In the genomic region with DNA sequence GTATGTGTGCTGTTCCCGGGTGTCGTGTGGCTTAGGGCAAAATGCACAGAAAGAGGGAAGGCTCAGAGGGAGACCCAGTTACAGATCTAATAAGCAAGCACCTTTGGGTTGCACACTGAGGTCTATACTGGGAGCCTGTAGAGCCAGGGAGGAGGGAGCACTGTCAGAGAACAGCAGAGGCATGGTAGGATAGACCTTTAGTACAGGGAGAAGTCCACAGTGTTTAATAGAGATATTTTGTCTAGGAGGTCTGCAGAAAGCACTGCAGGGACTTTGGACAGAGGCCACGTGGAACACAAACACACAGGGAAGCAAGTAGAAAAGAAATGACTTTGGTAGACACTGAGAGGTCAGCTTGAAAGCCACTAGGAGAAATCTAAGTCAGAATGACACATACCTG, we compare ENCODE assay signal across 9 mouse cellular contexts. TPM values are rescaled to one million over a fixed set of nuclear protein-coding genes. Genes with fewer than 3 reads are reported as not detected.
A peak's percentile ranks its signal among the peaks of the same experiment; 100 is the strongest.
DNase-seq lines count a peak whose midpoint lies in the region; ATAC-seq lines count a peak whose summit lies in the region.
"Had no signal": no experiment of that assay in that cellular context is flagged by ENCODE, and none has a peak within 500 bp of the region (broad histone marks: within the 10 kb centered on the region; RNA-seq: fewer than 3 reads in every experiment).

No protein-coding gene starts in this region.

- no peaks in the 10 kb centered on the region for H3K9me3 ChIP-seq in hindbrain, embryonic 12.5 days (replicated peaks)
- H3K9me3 ChIP-seq in neural tube, embryonic 12.5 days = no peaks in the 10 kb centered on the region

- ATAC-seq in hindbrain, embryonic 12.5 days (ENCODE audit: low FRiP score) = no peak
- ATAC-seq in neural tube, embryonic 12.5 days (ENCODE audit: low FRiP score, low read depth) = 0 out of 2 replicates have a peak, but pooled peaks have one; percentile 11
- no peak for ATAC-seq in frontal cortex, adult (ENCODE audit: low TSS enrichment)

- 27% methylated on average over 3 of the region's 3 CpGs for WGBS in hindbrain, embryonic 12.5 days
- 28% methylated on average over 3 of the region's 3 CpGs for WGBS in neural tube, embryonic 12.5 days

- no peaks in the 10 kb centered on the region for H3K27me3 ChIP-seq in hindbrain, embryonic 12.5 days
- H3K27me3 ChIP-seq in neural tube, embryonic 12.5 days (replicated peaks) = no peaks in the 10 kb centered on the region

- 0 out of 2 replicates have a peak overlapping the region, but pooled peaks have one; percentile 32 for H3K4me3 ChIP-seq in hindbrain, embryonic 12.5 days
- H3K4me3 ChIP-seq in neural tube, embryonic 12.5 days = no peak overlapping the region
- H3K4me3 ChIP-seq: erythroblast, embryonic 14.5 days had no signal

- peak overlapping the region; percentile 55 for H3K4me2 ChIP-seq in hindbrain, embryonic 12.5 days (replicated peaks)
- peak overlapping the region; percentile 56; the same call in 1 of the 2 replicates for H3K4me2 ChIP-seq in neural tube, embryonic 12.5 days (replicated peaks)

- H3K4me1 ChIP-seq in hindbrain, embryonic 12.5 days = peaks cover 15% of the 10 kb centered on the region
- peaks cover 11% of the 10 kb centered on the region for H3K4me1 ChIP-seq in neural tube, embryonic 12.5 days

- no peaks in the 10 kb centered on the region for H3K36me3 ChIP-seq in hindbrain, embryonic 12.5 days
- H3K36me3 ChIP-seq in neural tube, embryonic 12.5 days = no peaks in the 10 kb centered on the region

- H3K27ac ChIP-seq in hindbrain, embryonic 12.5 days = no peak overlapping the region
- no peak overlapping the region for H3K27ac ChIP-seq in neural tube, embryonic 12.5 days

- peak; percentile 56 for DNase-seq in kidney, adult 11 months
- no peak for DNase-seq in kidney, adult 18-20 months
- peak; percentile 56 to 73 for DNase-seq in kidney, postnatal 25 days
- no peak for DNase-seq in thymus, postnatal 14 days
- DNase-seq in spleen, adult 18-20 months = no peak

- H3K9ac ChIP-seq in hindbrain, embryonic 12.5 days = no peak overlapping the region
- H3K9ac ChIP-seq in neural tube, embryonic 12.5 days = no peak overlapping the region

RNA-seq across cellular contexts. Expression of gene Cdc42ep5, which starts 0.6 kb away (rescaled TPM):
- 24.2 and 25.7 TPM in 2 replicates for polyA plus RNA-seq in hindbrain, embryonic 12.5 days (2016; fragmentation: Nextera tagmentation; extraction: Ambion mirVana)
- 14.1 and 14.2 TPM in 2 replicates for polyA plus RNA-seq in neural tube, embryonic 12.5 days (2016; fragmentation: Nextera tagmentation; extraction: Ambion mirVana)

RNA-seq across cellular contexts. Expression of gene Leng9, which starts 15.1 kb away (rescaled TPM):
- 3.6 and 4.3 TPM in 2 replicates for polyA plus RNA-seq in hindbrain, embryonic 12.5 days (2016; fragmentation: Nextera tagmentation; extraction: Ambion mirVana)
- 3.4 and 4.0 TPM in 2 replicates for polyA plus RNA-seq in neural tube, embryonic 12.5 days (2016; fragmentation: Nextera tagmentation; extraction: Ambion mirVana)

RNA-seq across cellular contexts. Expression of gene Leng8, which starts 28.4 kb away (rescaled TPM):
- 115 and 118 TPM in 2 replicates for polyA plus RNA-seq in hindbrain, embryonic 12.5 days (2016; fragmentation: Nextera tagmentation; extraction: Ambion mirVana)
- 92.7 and 110 TPM in 2 replicates for polyA plus RNA-seq in neural tube, embryonic 12.5 days (2016; fragmentation: Nextera tagmentation; extraction: Ambion mirVana)

RNA-seq across cellular contexts. Expression of gene Ttyh1, which starts 46.1 kb away (rescaled TPM):
- polyA plus RNA-seq in hindbrain, embryonic 12.5 days (2016; fragmentation: Nextera tagmentation; extraction: Ambion mirVana) = 108 and 110 TPM in 2 replicates
- polyA plus RNA-seq in neural tube, embryonic 12.5 days (2016; fragmentation: Nextera tagmentation; extraction: Ambion mirVana) = 111 and 113 TPM in 2 replicates
- polyA plus RNA-seq: erythroblast, embryonic 14.5 days had no signal

Comparison
In these comparisons a context has a peak if more than half of its experiments do, and no peak if none do; other contexts are left out.
1. DNase-seq: peak in kidney, adult 11 months (single experiment) and kidney, postnatal 25 days (2 of 2); none in kidney, adult 18-20 months (single experiment), thymus, postnatal 14 days (single experiment) and spleen, adult 18-20 months (0 of 2).